Mouse (Mus musculus) erythroid progenitor cell, adult 5-6 weeks (primary cell): ENCODE data around the gene Rps15a. TPM values are rescaled to one million over a fixed set of nuclear protein-coding genes. Genes with fewer than 3 reads are reported as not detected.
A peak's percentile ranks its signal among the peaks of the same experiment; 100 is the strongest.

Experiments
- ATAC-seq: replicated peaks from 2 replicates; pipeline ENCODE4 v1.8.0; 2016; ENCODE audit warnings: moderate number of reproducible peaks, mild to moderate bottlenecking, moderate TSS enrichment, inconsistent platforms; ENCODE audit not compliant: poor library complexity, low FRiP score, severe bottlenecking
- total RNA-seq, 2 experiments: library from RNA; stranded (forward) in 1 of 2; stranded (reverse) in 1 of 2; fragments of 150-400 nt in 1 of 2; fragments of 186-747, 209-891 nt in 1 of 2; gene quantifications; 2 replicates each; pipeline versions ENCODE4 v1.2.3 to v1.2.4; 2015 to 2017; ENCODE audit warnings: low replicate concordance in 2 of 2

Gene Rps15a
- total RNA-seq, 2 experiments from 2014 or later, result 193 to 728 TPM

GRCm38 (mm10) chr7:118117539-118118210, 1.7 kb upstream of the Rps15a start:
- ATAC-seq, result no peak

DNA sequence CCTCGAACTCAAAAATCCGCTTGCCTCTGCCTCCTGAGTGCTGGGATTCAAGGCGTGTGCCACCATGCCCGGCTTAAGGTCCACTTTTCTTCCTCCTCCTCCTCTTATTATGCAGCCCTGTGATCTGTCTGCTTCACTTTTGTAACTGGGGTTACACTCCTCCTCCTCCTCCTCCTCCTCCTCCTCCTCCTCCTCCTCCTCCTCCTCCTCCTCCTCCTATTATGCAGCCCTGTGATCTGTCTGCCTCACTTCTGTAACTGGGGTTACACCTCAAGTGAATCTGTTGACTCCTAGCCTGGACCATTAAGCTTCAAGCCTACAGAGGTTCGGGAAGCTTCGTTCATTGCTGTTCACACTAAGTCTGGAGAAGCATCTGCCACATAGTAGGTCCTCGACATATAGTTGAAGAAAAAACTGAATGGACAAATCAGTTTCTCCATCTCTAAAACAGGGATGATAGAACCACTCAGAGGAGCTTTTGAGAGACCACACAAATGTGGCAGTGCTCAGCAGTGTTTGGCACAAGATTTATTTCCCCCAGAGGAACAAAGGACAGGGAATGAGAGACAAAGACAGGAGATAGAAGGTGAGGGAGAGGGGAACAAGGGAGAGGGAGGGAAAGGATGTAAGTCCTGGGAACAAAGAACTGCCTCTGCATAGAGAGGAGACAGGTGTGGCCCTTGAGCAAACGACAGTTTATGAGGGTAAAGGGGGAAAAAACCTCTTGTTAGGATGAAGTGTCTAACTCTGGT, 975 bp upstream of the Rps15a start:
- ATAC-seq, result no peak

DNA sequence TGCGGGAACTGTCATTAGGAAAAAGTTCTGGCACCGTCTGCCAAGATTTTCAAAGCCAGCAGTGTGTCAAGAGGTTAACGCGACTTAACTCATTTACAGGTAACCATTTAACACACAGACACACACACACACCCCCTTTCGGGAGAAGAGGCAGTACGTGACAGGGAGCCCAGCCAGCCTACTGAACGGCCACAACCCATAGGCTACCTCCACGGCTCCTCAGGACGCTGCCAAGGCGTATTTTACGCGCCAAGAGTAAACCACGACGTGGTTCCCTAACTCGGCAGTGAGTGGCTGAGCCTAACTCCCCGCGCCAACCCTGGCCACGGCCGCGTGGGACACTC, 483 bp downstream of the Rps15a start:
- ATAC-seq, result peak; percentile 45; the same call in 1 of the 2 replicates

DNA sequence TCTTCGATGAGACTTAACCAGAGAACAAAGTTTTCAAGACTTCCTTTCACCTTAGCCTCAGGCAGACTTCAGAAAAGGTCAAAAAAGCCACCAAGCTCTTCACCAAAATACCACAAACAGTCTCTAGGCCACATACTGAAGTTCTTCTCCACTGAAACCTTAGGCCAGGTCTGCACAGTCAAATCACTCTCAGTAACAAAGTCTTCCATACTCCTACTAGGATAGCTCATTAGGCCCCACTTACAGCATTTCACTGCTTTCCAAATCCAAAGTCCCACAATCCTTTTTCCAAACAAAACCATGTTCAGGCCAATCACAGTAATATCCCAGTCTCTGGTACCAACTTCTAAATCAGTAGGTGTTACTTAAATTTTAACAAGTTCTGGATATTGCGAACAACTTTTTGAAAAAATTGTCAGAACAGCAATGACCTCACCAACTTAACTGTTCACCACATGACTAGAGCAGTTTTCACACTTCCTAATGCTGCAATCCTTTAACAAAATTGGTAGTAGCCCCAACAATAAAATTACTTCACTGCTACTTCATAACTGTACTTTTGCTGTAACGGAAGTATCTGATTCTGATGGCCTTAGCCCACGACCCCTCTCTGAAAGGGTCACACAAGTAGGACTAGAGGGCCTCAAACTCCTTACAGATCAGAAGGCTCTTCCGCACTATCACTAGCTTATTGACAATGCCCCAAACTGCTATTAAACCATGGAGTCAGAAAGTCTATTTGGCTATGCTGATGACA, 2.3 kb downstream of the Rps15a start:
- no peak for ATAC-seq

DNA sequence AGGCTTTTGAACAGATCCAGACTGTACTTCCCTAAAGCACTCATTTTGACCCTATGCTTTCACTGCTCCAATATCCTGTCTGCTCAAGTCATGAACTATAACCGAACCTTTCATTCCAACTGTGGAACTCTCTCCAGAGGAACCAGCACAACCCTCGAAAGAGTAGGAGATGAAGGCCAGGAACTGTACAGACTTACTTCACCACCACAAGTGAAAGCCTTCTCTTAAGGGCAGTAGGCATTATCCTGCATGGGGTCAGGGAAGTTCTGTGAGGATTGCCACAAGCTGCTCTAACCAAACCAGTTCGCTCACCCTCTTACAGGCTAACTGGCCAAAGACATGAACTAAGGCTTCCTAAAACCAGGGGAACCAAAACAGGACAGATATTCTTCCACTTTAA, 4.9 kb downstream of the Rps15a start:
- ATAC-seq, result no peak

DNA sequence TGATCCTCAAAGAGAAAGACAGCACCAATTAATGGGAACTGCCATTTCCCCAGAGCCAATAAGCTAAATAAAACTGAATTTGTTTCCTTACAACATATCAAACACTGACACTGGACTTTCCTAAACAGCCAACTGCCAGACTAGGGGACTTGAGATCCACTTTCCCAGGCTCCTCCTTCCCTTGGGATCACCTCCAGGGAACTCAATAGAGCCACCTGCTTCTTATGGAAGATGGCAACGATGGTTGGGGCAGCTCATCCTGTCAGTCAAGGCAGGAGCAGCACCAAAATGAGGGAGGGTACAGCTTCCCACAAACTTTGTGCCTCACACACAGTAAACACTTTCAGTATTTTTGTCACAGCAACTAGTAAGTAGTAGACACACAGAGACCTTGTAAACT, 8.3 kb downstream of the Rps15a start:
- no peak for ATAC-seq

GRCm38 (mm10) chr7:118104458-118105052, 11.4 kb downstream of the Rps15a start:
- ATAC-seq, result peak; percentile 78

DNA sequence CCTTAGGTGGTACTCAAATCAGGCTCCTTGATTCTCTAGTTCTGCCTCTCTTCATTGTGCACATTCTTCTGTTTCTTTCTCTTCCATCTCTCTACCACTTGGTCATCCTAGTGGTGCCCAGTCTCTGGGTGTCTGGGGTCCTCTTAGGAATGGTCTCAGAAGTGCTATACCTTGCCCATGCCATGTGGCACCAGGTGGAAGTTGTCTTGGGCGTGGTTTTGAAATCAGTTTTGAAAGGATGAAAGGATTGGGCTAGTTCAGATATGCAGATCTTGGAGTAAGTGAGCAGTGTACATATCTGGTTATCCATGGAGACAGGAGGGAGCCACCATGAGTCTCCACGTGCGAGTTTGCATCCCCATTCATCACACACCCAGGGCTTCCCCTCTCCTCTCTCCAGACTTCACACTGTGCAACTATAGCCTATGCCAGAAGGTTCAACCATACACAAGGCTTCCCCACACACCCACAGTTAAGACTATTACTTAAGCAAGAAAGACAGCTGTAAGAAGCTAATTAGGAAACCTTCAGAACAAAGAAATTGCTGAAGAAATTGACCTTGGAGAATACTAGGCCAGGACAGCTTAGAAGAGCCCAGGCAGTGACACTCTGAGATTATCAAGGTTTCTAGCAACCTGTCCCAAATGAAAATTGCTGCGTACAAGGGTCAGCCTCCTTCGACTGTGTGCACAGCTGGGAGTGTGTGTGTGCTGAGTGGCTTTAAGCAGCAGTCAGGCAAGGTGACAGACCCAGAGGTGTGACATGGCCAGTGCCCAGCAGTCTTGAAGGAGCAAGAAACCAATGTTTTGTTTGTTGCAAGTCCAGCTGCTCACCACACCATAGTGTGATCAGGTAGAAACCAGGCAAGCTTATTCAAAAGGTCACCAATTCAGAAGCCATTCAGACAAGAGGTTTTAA, 12.3 kb downstream of the Rps15a start:
- no peak for ATAC-seq

GRCm38 (mm10) chr7:118102678-118103461, 13.1 kb downstream of the Rps15a start:
- ATAC-seq, result no peak

GRCm38 (mm10) chr7:118102231-118102630, 13.8 kb downstream of the Rps15a start:
- ATAC-seq, result peak; percentile 58; the same call in 1 of the 2 replicates

GRCm38 (mm10) chr7:118097615-118098014, 18.4 kb downstream of the Rps15a start:
- no peak for ATAC-seq

DNA sequence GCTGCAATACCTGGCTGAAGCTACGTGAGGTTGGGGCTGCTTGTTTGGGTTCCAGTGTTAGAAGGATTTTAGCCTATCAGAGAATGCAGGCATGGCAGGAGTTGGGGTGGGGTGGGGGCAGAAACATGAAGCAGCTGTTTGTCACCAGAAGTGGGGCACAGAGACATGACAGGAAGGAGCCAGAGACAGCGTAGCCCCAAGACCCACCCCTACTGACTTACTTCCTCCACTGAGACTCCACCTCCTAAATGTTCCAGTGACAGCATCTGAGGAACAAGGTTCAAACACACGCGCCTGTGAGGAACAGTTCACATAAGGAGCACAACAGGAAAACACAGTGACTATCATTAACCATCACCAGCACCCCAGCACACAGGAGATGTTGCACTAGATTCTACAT, 36.0 kb downstream of the Rps15a start:
- no peak for ATAC-seq

- ATAC-seq, result no peak
Measured at GRCm38 (mm10) chr7:118079097-118079496, 36.9 kb downstream of the Rps15a start.

DNA sequence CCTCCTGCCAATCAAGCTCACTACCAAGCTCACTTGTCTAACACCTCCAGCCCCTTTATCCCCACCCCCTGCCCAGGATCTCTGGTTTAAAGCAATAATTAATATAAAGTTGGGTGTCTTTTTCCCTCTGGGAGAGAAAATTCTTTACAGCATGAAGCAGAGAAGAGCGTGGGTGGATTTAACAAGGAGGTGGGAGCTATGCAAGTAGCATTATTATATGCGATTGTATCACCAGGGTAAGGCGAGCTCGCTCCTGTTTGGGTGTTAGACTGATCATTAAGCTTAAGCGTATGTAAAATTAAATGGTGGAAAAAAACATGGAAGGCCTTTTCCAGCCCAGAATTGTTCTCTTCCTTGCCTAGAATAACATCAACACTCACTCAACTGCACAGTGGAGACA, 48.7 kb downstream of the Rps15a start:
- ATAC-seq, result no peak

GRCm38 (mm10) chr7:118056300-118056699, 59.7 kb downstream of the Rps15a start:
- ATAC-seq, result no peak
